Mouse (Mus musculus) hindbrain, embryonic 11.5 days (tissue): ENCODE results near the gene Bbof1. TPM values are rescaled to one million over a fixed set of nuclear protein-coding genes. Genes with fewer than 3 reads are reported as not detected.

Experiments
- ATAC-seq: fragments of 200-750 bp; cut with Nextera tagmentation; 2 replicates; pipeline ENCODE4 v1.8.0; 2017; ENCODE audit warnings: mild to moderate bottlenecking, moderate TSS enrichment, moderate library complexity; ENCODE audit not compliant: low FRiP score
- DNase-seq: peaks from one replicate; pipeline ENCODE4 v3.0.0-alpha.2; 2015; ENCODE audit warnings: low spot score
- H3K27ac ChIP-seq: fragments of 300-500 bp; sonication (generic); 2 replicates; pipeline ENCODE4 v1.5.1; 2014; ENCODE audit warnings: mild to moderate bottlenecking, low read depth, low read length
- H3K27me3 ChIP-seq: fragments of 300-500 bp; sonication (generic); 2 replicates; pipeline ENCODE4 v1.6.1; 2014; ENCODE audit warnings: mild to moderate bottlenecking, low read length, moderate library complexity, mixed read lengths; ENCODE audit not compliant: control insufficient read depth, insufficient read depth
- H3K36me3 ChIP-seq: fragments of 300-500 bp; sonication (generic); 2 replicates; pipeline ENCODE4 v1.6.1; 2014; ENCODE audit warnings: mild to moderate bottlenecking, low read length, moderate library complexity, mixed read lengths; ENCODE audit not compliant: control insufficient read depth, insufficient read depth
- H3K4me1 ChIP-seq: fragments of 300-500 bp; sonication (generic); replicated peaks from 2 replicates; pipeline ENCODE4 v1.6.1; 2014; ENCODE audit warnings: low read length, mixed read lengths; ENCODE audit not compliant: control insufficient read depth, insufficient read depth
- H3K4me2 ChIP-seq: fragments of 300-500 bp; sonication (generic); replicated peaks from 2 replicates; pipeline ENCODE4 v1.6.1; 2014; ENCODE audit warnings: mild to moderate bottlenecking, low read depth, low read length
- H3K4me3 ChIP-seq: fragments of 300-500 bp; sonication (generic); 2 replicates; pipeline ENCODE4 v1.5.1; 2014; ENCODE audit warnings: low read depth, low read length
- H3K9ac ChIP-seq: fragments of 300-500 bp; sonication (generic); 2 replicates; pipeline ENCODE4 v1.6.1; 2014; ENCODE audit warnings: low read depth, low read length
- H3K9me3 ChIP-seq: fragments of 300-500 bp; sonication (generic); 2 replicates; pipeline ENCODE4 v1.6.1; 2016; ENCODE audit warnings: low read length; ENCODE audit not compliant: control insufficient read depth
- WGBS: fragments of 180-500 bp; shearing (Covaris S2); extraction: QIAGEN DNeasy Blood & Tissue Kit; methylation state at CpG from one replicate; pipeline ENCODE4 v1.1.7; 2014; 5-methylcytosine and 5-hydroxymethylcytosine counted together
- polyA plus RNA-seq: library from polyadenylated mRNA; unstranded; fragments of >200 nt; fragmentation: Nextera tagmentation; extraction: Ambion mirVana; gene quantifications from 2 replicates; pipeline ENCODE4 v1.2.1, GENCODE M21; 2014

Bbof1 gene
- polyA plus RNA-seq, 1 experiment from 2014 or later, result 1.5 TPM

- no peaks in the 10 kb centered on the region for H3K36me3 ChIP-seq
- no peak overlapping the region for H3K4me2 ChIP-seq
- no peaks in the 10 kb centered on the region for H3K27me3 ChIP-seq
- H3K9ac ChIP-seq, result no peak overlapping the region
- ATAC-seq (no peak), DNase-seq (no peak)
- no peak overlapping the region for H3K27ac ChIP-seq
- no peaks in the 10 kb centered on the region for H3K4me1 ChIP-seq
- no peaks in the 10 kb centered on the region for H3K9me3 ChIP-seq
- no peak overlapping the region for H3K4me3 ChIP-seq
Observed at GRCm38 (mm10) chr12:84397685-84398084, 11.2 kb upstream of the Bbof1 start.

GRCm38 (mm10) chr12:84398629-84399028, 10.2 kb upstream of the Bbof1 start:
- Histone ChIP-seq H3K36me3 (no peaks in the 10 kb centered on the region), H3K4me1 (no peaks in the 10 kb centered on the region), H3K4me3 (no peak overlapping the region), H3K9ac (no peak overlapping the region), H3K9me3 (no peaks in the 10 kb centered on the region), H3K27me3 (no peaks in the 10 kb centered on the region), H3K4me2 (no peak overlapping the region), H3K27ac (no peak overlapping the region)
- DNase-seq (no peak), ATAC-seq (no peak)
- 89% methylated on average over 5 of the region's 5 CpGs for WGBS

- H3K27ac ChIP-seq, result no peak overlapping the region
- H3K9me3 ChIP-seq, result no peaks in the 10 kb centered on the region
- no peaks in the 10 kb centered on the region for H3K36me3 ChIP-seq
- H3K4me3 ChIP-seq, result no peak overlapping the region
- no peak overlapping the region for H3K9ac ChIP-seq
- no peaks in the 10 kb centered on the region for H3K27me3 ChIP-seq
- ATAC-seq (no peak), DNase-seq (no peak)
- no peaks in the 10 kb centered on the region for H3K4me1 ChIP-seq
- H3K4me2 ChIP-seq, result no peak overlapping the region
- 88% methylated on average over 9 of the region's 9 CpGs for WGBS
Observed at GRCm38 (mm10) chr12:84399135-84399534, 9.7 kb upstream of the Bbof1 start.

GRCm38 (mm10) chr12:84399663-84400062, 9.2 kb upstream of the Bbof1 start:
- no peak for ATAC-seq
- no peaks in the 10 kb centered on the region for H3K27me3 ChIP-seq
- no peak overlapping the region for H3K4me3 ChIP-seq
- WGBS, result 82% methylated on average over 9 of the region's 9 CpGs
- no peak overlapping the region for H3K27ac ChIP-seq
- no peak for DNase-seq
- no peaks in the 10 kb centered on the region for H3K4me1 ChIP-seq
- no peaks in the 10 kb centered on the region for H3K9me3 ChIP-seq
- no peak overlapping the region for H3K4me2 ChIP-seq
- H3K36me3 ChIP-seq, result no peaks in the 10 kb centered on the region
- H3K9ac ChIP-seq, result no peak overlapping the region

GRCm38 (mm10) chr12:84400068-84400467, 8.8 kb upstream of the Bbof1 start:
- Histone ChIP-seq H3K4me3 (no peak overlapping the region), H3K9me3 (no peaks in the 10 kb centered on the region), H3K4me1 (no peaks in the 10 kb centered on the region), H3K9ac (no peak overlapping the region), H3K4me2 (no peak overlapping the region), H3K27ac (no peak overlapping the region), H3K27me3 (no peaks in the 10 kb centered on the region), H3K36me3 (no peaks in the 10 kb centered on the region)
- DNase-seq (no peak), ATAC-seq (no peak)
- 86% methylated on average over 3 of the region's 3 CpGs for WGBS

GRCm38 (mm10) chr12:84400653-84401052, 8.2 kb upstream of the Bbof1 start:
- Histone ChIP-seq H3K4me2 (no peak overlapping the region), H3K36me3 (no peaks in the 10 kb centered on the region), H3K9me3 (no peaks in the 10 kb centered on the region), H3K4me3 (no peak overlapping the region), H3K4me1 (no peaks in the 10 kb centered on the region), H3K9ac (no peak overlapping the region), H3K27ac (no peak overlapping the region), H3K27me3 (no peaks in the 10 kb centered on the region)
- DNase-seq (no peak), ATAC-seq (no peak)
- WGBS, result 74% methylated on average over 3 of the region's 3 CpGs

GRCm38 (mm10) chr12:84402923-84403322, 5.9 kb upstream of the Bbof1 start:
- no peak for ATAC-seq
- WGBS, result 79% methylated on average over 9 of the region's 9 CpGs

GRCm38 (mm10) chr12:84404541-84404940, 4.3 kb upstream of the Bbof1 start:
- Histone ChIP-seq H3K27me3 (no peaks in the 10 kb centered on the region), H3K4me3 (no peak overlapping the region), H3K9ac (no peak overlapping the region), H3K4me1 (no peaks in the 10 kb centered on the region), H3K4me2 (no peak overlapping the region), H3K27ac (no peak overlapping the region), H3K36me3 (no peaks in the 10 kb centered on the region), H3K9me3 (no peaks in the 10 kb centered on the region)
- 80% methylated on average over 6 of the region's 6 CpGs for WGBS
- no peak for ATAC-seq
- DNase-seq, result peak; percentile 10

More at GRCm38 (mm10) chr12:84402923-84403322, 5.9 kb upstream of the Bbof1 start:
- H3K4me3 ChIP-seq, result no peak overlapping the region
- H3K9me3 ChIP-seq, result no peaks in the 10 kb centered on the region
- no peaks in the 10 kb centered on the region for H3K36me3 ChIP-seq
- H3K4me2 ChIP-seq, result no peak overlapping the region
- no peak overlapping the region for H3K27ac ChIP-seq
- DNase-seq, result no peak
- no peaks in the 10 kb centered on the region for H3K4me1 ChIP-seq
- no peak overlapping the region for H3K9ac ChIP-seq
- H3K27me3 ChIP-seq, result no peaks in the 10 kb centered on the region

GRCm38 (mm10) chr12:84407259-84407658, 1.6 kb upstream of the Bbof1 start:
- no peak overlapping the region for H3K9ac ChIP-seq
- no peak overlapping the region for H3K4me2 ChIP-seq
- DNase-seq, result no peak
- 59% methylated on average over 4 of the region's 4 CpGs for WGBS
- H3K27ac ChIP-seq, result no peak overlapping the region
- H3K36me3 ChIP-seq, result no peaks in the 10 kb centered on the region
- no peaks in the 10 kb centered on the region for H3K27me3 ChIP-seq
- H3K9me3 ChIP-seq, result no peaks in the 10 kb centered on the region
- no peaks in the 10 kb centered on the region for H3K4me1 ChIP-seq
- H3K4me3 ChIP-seq, result no peak overlapping the region
- ATAC-seq, result no peak
